In genomic region chr2:31813641-31814040, GRCm38 (mm10) we compare ENCODE assay signal across 12 mouse cellular contexts.
"Had no signal": no experiment of that assay in that cellular context is flagged by ENCODE, and none has a peak within 500 bp of the region (broad histone marks: within the 10 kb centered on the region; RNA-seq: fewer than 3 reads in every experiment).

No protein-coding gene starts in this region.

- DNase-seq: left cerebral cortex, postnatal 4 days; liver; liver, embryonic 13.5 days; liver, postnatal 0 days; lung, adult 18-20 months; lung, adult 2 months; lung, embryonic 14.5 days; lung, postnatal 10 days; lung, postnatal 14 days; lung, postnatal 36 days; lung, postnatal 4 days; midbrain, embryonic 14.5 days had no signal
